Mouse (Mus musculus): ENCODE measurements around the gene Scoc. TPM values are rescaled to one million over a fixed set of nuclear protein-coding genes. Genes with fewer than 3 reads are reported as not detected.
A peak's percentile ranks its signal among the peaks of the same experiment; 100 is the strongest.

Scoc gene
- polyA plus RNA-seq, 1 experiment from 2014 or later, result 92.4 TPM

DNA sequence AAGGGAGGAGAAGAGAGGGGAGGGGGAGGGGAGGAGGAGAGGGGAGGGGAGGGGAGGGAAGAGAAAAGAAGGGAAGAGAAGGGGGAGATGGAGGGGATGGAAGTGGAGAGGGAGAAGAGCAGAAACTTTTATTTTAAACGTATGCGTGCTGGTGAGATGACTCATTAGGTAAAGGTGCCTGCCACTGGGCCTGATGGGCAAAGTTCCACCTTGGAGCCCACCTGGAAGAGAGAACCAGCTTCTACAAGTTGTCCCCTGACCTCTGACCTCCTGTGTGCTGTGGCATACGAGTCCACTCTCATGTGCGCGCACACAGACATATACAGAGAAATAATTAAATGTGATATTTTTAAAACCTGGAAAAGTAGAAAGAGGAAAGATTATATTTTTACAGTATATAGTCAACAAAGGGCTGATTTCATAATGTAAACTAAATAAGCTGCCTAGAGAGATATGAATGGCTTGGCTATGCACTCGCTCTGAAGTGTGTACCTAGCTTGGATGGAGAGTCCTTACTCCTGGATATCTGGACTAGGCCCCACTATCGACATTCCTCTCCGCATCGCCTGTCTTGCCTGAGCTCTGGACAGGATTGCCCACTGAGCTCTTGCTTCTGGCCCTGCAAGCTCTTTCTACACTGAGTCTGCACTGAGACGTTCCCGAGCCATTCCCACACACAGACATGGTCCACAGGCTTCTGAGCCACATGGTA is 39.2 kb downstream of the Scoc start:
- Histone ChIP-seq H3K9ac (ENCODE audit: low read length) (no peak overlapping the region), H3K27ac (ENCODE audit: low read depth) (no peak overlapping the region), H3K9me3 (ENCODE audit: control insufficient read depth, low read length) (no peaks in the 10 kb centered on the region), H3K36me3 (ENCODE audit: control insufficient read depth, insufficient read depth, low read length) (no peaks in the 10 kb centered on the region), H3K4me1 (replicated peaks; ENCODE audit: control insufficient read depth, insufficient read depth, low read length) (no peaks in the 10 kb centered on the region), H3K4me2 (ENCODE audit: low read length) (no peak overlapping the region), H3K27me3 (replicated peaks; ENCODE audit: control insufficient read depth, insufficient read depth, low read length) (no peaks in the 10 kb centered on the region), H3K4me3 (ENCODE audit: low read depth, low read length) (no peak overlapping the region)
- ATAC-seq (replicated peaks; ENCODE audit: low FRiP score, low TSS enrichment, low read depth) (no peak), DNase-seq (ENCODE audit: low spot score) (no peak)
- WGBS, result 87% methylated on average over 11 of the region's 11 CpGs

DNA sequence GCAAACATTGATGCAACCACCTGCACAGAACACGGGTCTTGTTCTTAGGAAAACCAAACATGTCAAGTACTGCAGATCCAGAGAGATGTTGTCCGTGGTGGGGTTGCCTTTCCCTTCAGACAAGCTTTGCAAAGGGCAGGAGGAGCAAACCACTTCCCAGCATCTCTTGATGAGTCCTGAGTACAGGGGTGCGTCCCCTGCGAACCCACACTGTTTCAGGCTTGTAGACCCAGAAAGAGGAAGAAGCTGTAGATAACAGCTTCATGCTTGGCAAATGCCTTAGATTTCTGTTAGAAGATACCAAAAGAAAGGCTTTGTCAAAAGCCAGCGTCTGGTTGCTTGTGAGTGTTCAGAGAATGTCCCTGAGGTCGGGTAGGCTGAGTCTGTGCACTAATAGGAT is 40.2 kb downstream of the Scoc start:
- 81% methylated on average over 6 of the region's 6 CpGs for WGBS
- no peak for ATAC-seq (replicated peaks; ENCODE audit: low FRiP score, low TSS enrichment, low read depth)
- H3K4me3 ChIP-seq (ENCODE audit: low read depth, low read length), result no peak overlapping the region
- H3K9me3 ChIP-seq (ENCODE audit: control insufficient read depth, low read length), result no peaks in the 10 kb centered on the region
- no peaks in the 10 kb centered on the region for H3K36me3 ChIP-seq (ENCODE audit: control insufficient read depth, insufficient read depth, low read length)
- no peaks in the 10 kb centered on the region for H3K4me1 ChIP-seq (replicated peaks; ENCODE audit: control insufficient read depth, insufficient read depth, low read length)
- H3K27me3 ChIP-seq (replicated peaks; ENCODE audit: control insufficient read depth, insufficient read depth, low read length), result no peaks in the 10 kb centered on the region
- no peak overlapping the region for H3K4me2 ChIP-seq (ENCODE audit: low read length)
- H3K27ac ChIP-seq (ENCODE audit: low read depth), result no peak overlapping the region
- no peak overlapping the region for H3K9ac ChIP-seq (ENCODE audit: low read length)
- no peak for DNase-seq (ENCODE audit: low spot score)

DNA sequence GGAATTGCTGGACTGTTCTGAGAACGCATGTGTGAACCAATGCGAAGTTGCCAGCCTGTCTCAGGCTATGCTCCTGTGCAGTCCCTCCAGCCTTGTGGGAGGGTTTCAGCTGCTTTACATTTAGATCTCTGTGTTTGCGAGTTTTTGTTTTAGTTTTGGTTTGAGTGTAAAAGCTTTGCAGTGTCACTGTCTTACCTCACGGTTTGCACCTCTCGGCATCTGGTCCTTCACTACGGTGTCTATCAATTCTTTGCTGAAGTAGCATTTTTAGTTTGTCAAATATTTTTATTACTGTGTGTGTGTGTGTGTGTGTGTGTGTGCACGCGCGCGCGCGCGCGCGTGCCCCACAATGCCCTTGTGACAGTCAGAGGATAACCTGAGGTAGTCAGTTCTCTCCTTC is 41.3 kb downstream of the Scoc start:
- DNase-seq (ENCODE audit: low spot score) (no peak), ATAC-seq (replicated peaks; ENCODE audit: low FRiP score, low TSS enrichment, low read depth) (no peak)
- Histone ChIP-seq H3K4me1 (replicated peaks; ENCODE audit: control insufficient read depth, insufficient read depth, low read length) (no peaks in the 10 kb centered on the region), H3K9ac (ENCODE audit: low read length) (no peak overlapping the region), H3K9me3 (ENCODE audit: control insufficient read depth, low read length) (no peaks in the 10 kb centered on the region), H3K36me3 (ENCODE audit: control insufficient read depth, insufficient read depth, low read length) (no peaks in the 10 kb centered on the region), H3K4me3 (ENCODE audit: low read depth, low read length) (no peak overlapping the region), H3K27ac (ENCODE audit: low read depth) (no peak overlapping the region), H3K27me3 (replicated peaks; ENCODE audit: control insufficient read depth, insufficient read depth, low read length) (no peaks in the 10 kb centered on the region), H3K4me2 (ENCODE audit: low read length) (no peak overlapping the region)
- WGBS, result 95% methylated on average over 15 of the region's 15 CpGs

DNA sequence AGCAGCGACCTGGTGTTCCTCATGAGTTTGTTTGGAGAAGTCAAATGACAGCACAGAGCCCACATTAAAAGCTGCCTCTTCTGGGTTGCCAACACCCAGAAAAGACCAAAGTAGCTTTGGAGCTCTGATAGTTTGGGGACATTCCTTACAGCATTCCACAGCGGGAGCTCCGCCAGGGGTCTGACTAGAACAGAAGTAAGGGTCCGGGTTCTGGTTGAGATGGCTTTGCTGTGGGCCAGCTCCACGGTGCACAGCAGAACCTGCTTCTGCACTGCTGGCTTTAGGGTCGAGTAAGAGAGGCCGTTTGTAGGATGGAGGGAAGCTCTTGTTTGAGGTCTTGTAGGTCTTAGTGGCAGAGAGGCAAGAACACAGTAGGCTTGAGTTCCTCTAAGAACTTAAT is 49.7 kb downstream of the Scoc start:
- Histone ChIP-seq H3K27ac (ENCODE audit: low read depth) (no peak overlapping the region), H3K4me1 (replicated peaks; ENCODE audit: control insufficient read depth, insufficient read depth, low read length) (no peaks in the 10 kb centered on the region), H3K4me3 (ENCODE audit: low read depth, low read length) (no peak overlapping the region), H3K9me3 (ENCODE audit: control insufficient read depth, low read length) (no peaks in the 10 kb centered on the region), H3K36me3 (ENCODE audit: control insufficient read depth, insufficient read depth, low read length) (no peaks in the 10 kb centered on the region), H3K27me3 (replicated peaks; ENCODE audit: control insufficient read depth, insufficient read depth, low read length) (no peaks in the 10 kb centered on the region), H3K9ac (ENCODE audit: low read length) (no peak overlapping the region), H3K4me2 (ENCODE audit: low read length) (no peak overlapping the region)
- 87% methylated on average over 7 of the region's 7 CpGs for WGBS
- DNase-seq (ENCODE audit: low spot score), result no peak
- ATAC-seq (replicated peaks; ENCODE audit: low FRiP score, low TSS enrichment, low read depth), result no peak

DNA sequence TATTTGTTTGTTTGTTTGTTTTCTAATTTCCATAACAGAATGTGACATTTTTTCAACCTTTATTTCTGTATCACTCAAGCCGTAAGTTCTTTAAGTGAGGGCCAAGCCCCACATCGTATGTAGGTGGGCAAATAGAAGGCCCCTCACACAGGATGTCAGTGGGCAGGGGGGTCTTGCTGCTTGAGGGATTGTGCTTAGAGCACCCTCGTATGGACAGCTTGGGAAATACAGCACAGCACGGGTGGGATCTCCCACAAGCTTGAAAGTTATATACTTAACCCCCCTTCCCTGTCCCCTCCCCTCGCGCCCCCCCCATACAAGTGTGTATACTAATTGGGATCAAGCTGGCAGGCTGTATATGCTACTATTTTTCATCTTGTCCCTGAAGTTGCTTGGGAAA is 51.4 kb downstream of the Scoc start:
- no peak for DNase-seq (ENCODE audit: low spot score)
- ATAC-seq (replicated peaks; ENCODE audit: low FRiP score, low TSS enrichment, low read depth), result no peak
- H3K9me3 ChIP-seq (ENCODE audit: control insufficient read depth, low read length), result no peaks in the 10 kb centered on the region
- H3K27me3 ChIP-seq (replicated peaks; ENCODE audit: control insufficient read depth, insufficient read depth, low read length), result no peaks in the 10 kb centered on the region
- no peak overlapping the region for H3K27ac ChIP-seq (ENCODE audit: low read depth)
- H3K9ac ChIP-seq (ENCODE audit: low read length), result no peak overlapping the region
- H3K4me3 ChIP-seq (ENCODE audit: low read depth, low read length), result no peak overlapping the region
- no peaks in the 10 kb centered on the region for H3K36me3 ChIP-seq (ENCODE audit: control insufficient read depth, insufficient read depth, low read length)
- WGBS, result 32% methylated on average over 6 of the region's 6 CpGs
- no peak overlapping the region for H3K4me2 ChIP-seq (ENCODE audit: low read length)
- no peaks in the 10 kb centered on the region for H3K4me1 ChIP-seq (replicated peaks; ENCODE audit: control insufficient read depth, insufficient read depth, low read length)

DNA sequence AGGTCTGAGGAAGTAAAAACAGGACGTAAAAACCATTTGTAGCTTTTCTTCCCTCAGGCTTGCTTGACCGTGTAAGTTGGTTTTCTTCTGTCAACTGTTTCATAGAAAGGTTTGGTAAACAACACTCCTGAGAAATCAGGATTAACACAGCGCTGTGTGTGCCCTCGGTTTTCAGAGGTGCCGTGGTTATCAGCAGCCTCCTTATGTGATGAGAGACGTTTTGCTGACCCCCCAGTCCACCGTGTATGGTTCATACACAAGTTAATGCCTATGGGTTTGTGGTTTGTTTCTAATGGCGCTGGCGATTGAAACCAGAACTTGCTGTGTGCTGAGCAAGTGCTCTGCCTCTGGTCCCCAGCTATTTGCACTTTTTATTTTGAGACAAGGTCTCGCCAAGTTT is 52.6 kb downstream of the Scoc start:
- no peak overlapping the region for H3K9ac ChIP-seq (ENCODE audit: low read length)
- H3K27ac ChIP-seq (ENCODE audit: low read depth), result no peak overlapping the region
- no peaks in the 10 kb centered on the region for H3K9me3 ChIP-seq (ENCODE audit: control insufficient read depth, low read length)
- H3K4me3 ChIP-seq (ENCODE audit: low read depth, low read length), result no peak overlapping the region
- DNase-seq (ENCODE audit: low spot score) (no peak), ATAC-seq (replicated peaks; ENCODE audit: low FRiP score, low TSS enrichment, low read depth) (no peak)
- H3K27me3 ChIP-seq (replicated peaks; ENCODE audit: control insufficient read depth, insufficient read depth, low read length), result no peaks in the 10 kb centered on the region
- H3K4me2 ChIP-seq (ENCODE audit: low read length), result no peak overlapping the region
- 77% methylated on average over 10 of the region's 10 CpGs for WGBS
- no peaks in the 10 kb centered on the region for H3K4me1 ChIP-seq (replicated peaks; ENCODE audit: control insufficient read depth, insufficient read depth, low read length)
- no peaks in the 10 kb centered on the region for H3K36me3 ChIP-seq (ENCODE audit: control insufficient read depth, insufficient read depth, low read length)

DNA sequence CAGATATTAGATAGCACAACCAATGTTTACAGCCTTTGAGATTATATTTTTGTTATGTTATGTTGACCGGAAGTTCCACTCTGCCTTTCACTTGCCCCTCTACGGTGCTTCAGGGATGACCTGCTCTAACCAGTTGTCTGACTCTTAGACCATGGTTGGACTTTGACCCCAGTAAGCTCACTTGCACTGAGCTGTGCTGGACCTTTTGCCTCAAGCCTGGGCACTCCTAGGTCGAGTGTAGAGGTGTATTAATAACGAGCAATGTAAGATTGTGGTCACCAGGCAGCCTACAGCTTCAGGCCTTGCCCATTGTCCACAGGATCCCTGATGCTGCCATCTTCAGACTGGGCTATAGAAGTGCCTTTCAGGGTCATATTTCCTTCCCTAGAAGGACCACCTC is 60.5 kb downstream of the Scoc start:
- 71% methylated on average over 4 of the region's 4 CpGs for WGBS

DNA sequence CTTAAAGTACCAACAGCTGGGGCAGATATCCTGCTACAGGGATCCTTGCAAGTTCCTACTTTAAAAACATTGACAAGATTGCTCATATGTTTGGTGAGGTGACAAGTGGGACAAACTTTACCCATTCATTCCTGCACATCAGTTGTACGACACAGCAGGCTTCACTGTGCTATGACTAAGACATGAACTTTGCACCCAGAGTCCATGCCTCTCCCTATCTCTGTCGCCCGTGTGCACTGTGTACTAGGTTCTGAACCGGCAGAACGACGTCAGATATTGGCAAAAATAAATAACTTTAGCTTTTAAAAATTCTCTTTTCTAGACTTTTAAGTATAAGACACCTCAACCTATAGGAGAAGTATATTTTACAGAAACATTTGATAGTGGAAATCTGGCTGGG is 61.5 kb downstream of the Scoc start:
- Histone ChIP-seq H3K36me3 (ENCODE audit: control insufficient read depth, insufficient read depth, low read length) (no peaks in the 10 kb centered on the region), H3K9me3 (ENCODE audit: control insufficient read depth, low read length) (no peaks in the 10 kb centered on the region), H3K27me3 (replicated peaks; ENCODE audit: control insufficient read depth, insufficient read depth, low read length) (no peaks in the 10 kb centered on the region), H3K4me3 (ENCODE audit: low read depth, low read length) (no peak overlapping the region), H3K27ac (ENCODE audit: low read depth) (no peak overlapping the region), H3K4me1 (replicated peaks; ENCODE audit: control insufficient read depth, insufficient read depth, low read length) (no peaks in the 10 kb centered on the region), H3K4me2 (ENCODE audit: low read length) (no peak overlapping the region), H3K9ac (ENCODE audit: low read length) (no peak overlapping the region)
- ATAC-seq (replicated peaks; ENCODE audit: low FRiP score, low TSS enrichment, low read depth) (0 out of 2 replicates have a peak, but pooled peaks have one; percentile 66), DNase-seq (ENCODE audit: low spot score) (no peak)
- 71% methylated on average over 6 of the region's 6 CpGs for WGBS

More for the DNA sequence above, 60.5 kb downstream of the Scoc start:
- no peak overlapping the region for H3K4me2 ChIP-seq (ENCODE audit: low read length)
- no peak for DNase-seq (ENCODE audit: low spot score)
- no peaks in the 10 kb centered on the region for H3K4me1 ChIP-seq (replicated peaks; ENCODE audit: control insufficient read depth, insufficient read depth, low read length)
- H3K27me3 ChIP-seq (replicated peaks; ENCODE audit: control insufficient read depth, insufficient read depth, low read length), result no peaks in the 10 kb centered on the region
- no peak overlapping the region for H3K27ac ChIP-seq (ENCODE audit: low read depth)
- H3K9me3 ChIP-seq (ENCODE audit: control insufficient read depth, low read length), result no peaks in the 10 kb centered on the region
- no peak overlapping the region for H3K9ac ChIP-seq (ENCODE audit: low read length)
- no peaks in the 10 kb centered on the region for H3K36me3 ChIP-seq (ENCODE audit: control insufficient read depth, insufficient read depth, low read length)
- no peak for ATAC-seq (replicated peaks; ENCODE audit: low FRiP score, low TSS enrichment, low read depth)
- no peak overlapping the region for H3K4me3 ChIP-seq (ENCODE audit: low read depth, low read length)

DNA sequence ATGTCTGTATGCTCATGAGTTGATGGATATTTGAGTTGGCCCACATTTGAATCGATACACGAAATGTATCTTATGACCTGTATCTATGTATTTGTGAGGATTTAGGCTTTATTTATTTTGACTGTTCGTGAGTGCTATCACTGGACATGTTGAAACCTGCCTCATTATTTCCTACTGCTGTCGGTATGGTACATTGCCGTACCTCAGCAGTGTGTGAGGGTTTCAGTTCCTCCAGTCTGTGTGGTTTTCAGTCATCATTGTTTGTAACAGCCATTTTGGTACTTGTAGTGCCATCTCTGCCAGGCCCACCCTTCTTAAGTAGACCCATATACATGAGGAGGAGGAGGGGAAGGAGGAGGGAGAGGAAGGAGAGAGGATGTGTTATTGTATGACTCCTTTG is 63.9 kb downstream of the Scoc start:
- H3K36me3 ChIP-seq (ENCODE audit: control insufficient read depth, insufficient read depth, low read length), result no peaks in the 10 kb centered on the region
- 0 out of 2 replicates have a peak, but pooled peaks cover 2% of the 10 kb centered on the region for H3K4me1 ChIP-seq (replicated peaks; ENCODE audit: control insufficient read depth, insufficient read depth, low read length)
- peaks cover 17% of the 10 kb centered on the region for H3K27me3 ChIP-seq (replicated peaks; ENCODE audit: control insufficient read depth, insufficient read depth, low read length)
- no peak overlapping the region for H3K4me3 ChIP-seq (ENCODE audit: low read depth, low read length)
- DNase-seq (ENCODE audit: low spot score) (no peak), ATAC-seq (replicated peaks; ENCODE audit: low FRiP score, low TSS enrichment, low read depth) (no peak)
- H3K27ac ChIP-seq (ENCODE audit: low read depth), result no peak overlapping the region
- 91% methylated on average over 5 of the region's 5 CpGs for WGBS
- H3K4me2 ChIP-seq (ENCODE audit: low read length), result no peak overlapping the region
- no peak overlapping the region for H3K9ac ChIP-seq (ENCODE audit: low read length)
- no peaks in the 10 kb centered on the region for H3K9me3 ChIP-seq (ENCODE audit: control insufficient read depth, low read length)
